Mouse (Mus musculus): ENCODE data around the gene Maco1. TPM values are rescaled to one million over a fixed set of nuclear protein-coding genes. Genes with fewer than 3 reads are reported as not detected.
"Not testable (repeated sequence)": the region's sequence is repeated elsewhere in the genome, so short reads cannot be mapped to it uniquely, and the experiment has no call there.

Maco1 gene
- polyA plus RNA-seq, 1 experiment: 14.9 TPM

GRCm38 (mm10) chr4:134858494-134858893, 5.3 kb upstream of the Maco1 start:
- no peak for DNase-seq (ENCODE audit: low read depth)

- no peak for DNase-seq (ENCODE audit: low read depth)
Observed at GRCm38 (mm10) chr4:134856501-134856900, 3.4 kb upstream of the Maco1 start.

GRCm38 (mm10) chr4:134856056-134856455, 2.9 kb upstream of the Maco1 start:
- no peak for DNase-seq (ENCODE audit: low read depth)

DNA sequence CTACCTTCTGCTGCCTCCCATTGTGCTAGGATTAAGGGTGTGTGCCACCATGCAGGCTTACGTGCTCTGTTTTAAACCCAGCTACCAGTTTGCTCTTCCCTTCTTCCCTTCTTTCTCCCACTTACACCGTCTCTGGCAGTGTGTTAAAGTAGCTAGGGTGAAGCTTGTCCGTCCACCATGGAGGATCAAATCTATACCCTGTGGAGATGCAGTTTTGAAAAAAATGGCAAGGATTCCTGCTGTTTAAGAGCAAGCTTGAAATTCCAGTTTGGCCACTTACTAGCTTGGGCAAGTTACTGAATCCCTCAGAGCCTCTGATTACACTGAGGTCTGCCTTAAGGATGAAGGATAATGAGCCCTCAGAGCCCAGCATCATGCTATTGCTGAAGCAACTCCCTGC, 2.2 kb upstream of the Maco1 start:
- peak; percentile 68 for DNase-seq (ENCODE audit: low read depth)

- no peak for DNase-seq (ENCODE audit: low read depth)
Observed at GRCm38 (mm10) chr4:134853637-134854485, 716 bp upstream of the Maco1 start.

DNA sequence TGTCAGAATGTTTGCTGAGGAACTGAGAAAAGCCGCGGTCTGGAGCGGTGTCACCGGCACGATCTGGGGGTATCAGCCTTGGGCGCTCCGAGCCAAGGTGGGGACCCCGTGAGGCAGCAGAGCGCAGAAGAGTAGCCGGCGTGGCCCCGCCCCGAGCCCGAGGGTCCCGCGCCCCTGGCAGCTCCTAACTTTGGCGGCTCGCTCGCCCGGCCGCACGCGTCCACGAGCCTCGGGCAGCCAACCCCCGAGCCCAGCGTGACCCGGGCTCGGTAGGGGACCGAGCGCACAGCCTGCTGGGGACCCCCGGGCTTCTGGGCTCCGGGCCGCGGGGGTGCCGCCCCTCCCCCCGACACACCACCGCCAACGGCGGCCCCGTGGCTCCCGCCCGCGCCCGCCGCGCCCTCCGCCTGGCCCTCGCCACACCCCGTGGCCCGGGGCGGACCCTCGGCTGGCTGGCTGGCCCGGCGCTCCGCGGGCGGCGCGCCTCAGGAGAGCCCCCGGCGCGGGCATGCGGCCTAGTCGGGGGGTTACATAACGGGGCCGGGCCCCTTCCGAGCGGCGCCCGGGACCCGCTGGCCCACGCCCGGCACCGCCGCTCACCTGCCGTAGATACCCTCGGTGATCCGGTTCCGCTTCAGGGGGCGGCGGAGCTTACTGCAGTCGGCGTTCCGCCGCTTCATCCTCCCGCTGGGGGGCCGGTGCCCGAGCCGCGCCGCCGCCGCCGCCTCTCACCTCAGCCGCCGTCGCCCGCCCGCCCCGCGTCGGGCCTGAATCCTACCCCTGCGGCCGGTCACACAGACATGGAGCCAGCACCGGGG, 498 bp downstream of the Maco1 start:
- DNase-seq (ENCODE audit: low read depth): no peak

- DNase-seq (ENCODE audit: low read depth): no peak
Observed at GRCm38 (mm10) chr4:134851876-134852275, 1.3 kb downstream of the Maco1 start.

- no peak for DNase-seq (ENCODE audit: low read depth)
Observed at GRCm38 (mm10) chr4:134851236-134851635, 1.9 kb downstream of the Maco1 start.

- no peak for DNase-seq (ENCODE audit: low read depth)
Observed at GRCm38 (mm10) chr4:134850551-134850950, 2.6 kb downstream of the Maco1 start.

DNA sequence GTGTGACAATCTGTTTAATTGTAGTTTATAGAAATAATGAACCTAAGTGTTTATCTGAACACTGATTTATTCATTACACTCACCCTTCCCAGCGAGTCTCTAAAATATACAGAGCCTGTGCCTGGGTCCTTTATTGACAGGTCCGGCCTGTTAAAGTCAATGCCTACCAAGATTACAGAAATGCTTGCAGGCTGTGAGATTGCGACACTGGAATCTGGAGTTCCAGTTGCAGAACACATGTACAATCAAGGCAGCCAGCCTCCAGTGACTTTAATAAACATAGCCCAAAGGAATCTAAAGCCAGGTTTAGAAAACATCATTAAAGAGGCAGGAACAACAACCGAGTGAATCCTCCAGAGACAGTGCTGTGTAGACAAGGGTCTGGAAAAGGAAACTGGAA, 5.6 kb downstream of the Maco1 start:
- no peak for DNase-seq (ENCODE audit: low read depth)

GRCm38 (mm10) chr4:134843566-134843965, 9.6 kb downstream of the Maco1 start:
- DNase-seq (ENCODE audit: low read depth): no peak

DNA sequence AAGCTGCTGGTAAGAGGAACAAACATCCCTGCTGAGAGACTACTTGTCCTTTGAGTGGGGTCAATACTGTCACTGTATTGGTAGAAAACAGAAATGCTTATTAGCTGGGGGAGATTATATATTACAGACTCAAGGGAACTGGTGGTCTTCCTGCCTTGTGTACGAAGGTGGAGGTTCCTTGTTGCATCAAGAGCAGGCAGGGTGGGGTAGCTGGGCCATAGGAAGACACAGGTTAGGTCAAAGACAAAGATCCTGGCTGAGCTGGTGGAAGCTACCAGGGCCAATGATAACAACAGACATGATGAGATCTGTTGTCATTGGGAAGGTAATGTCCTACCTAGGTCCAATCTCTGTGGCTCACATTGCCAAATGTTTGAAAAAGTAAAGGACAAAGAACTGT, 12.9 kb downstream of the Maco1 start:
- DNase-seq (ENCODE audit: low read depth): no peak

- not testable (repeated sequence) for DNase-seq (ENCODE audit: low read depth)
Observed at GRCm38 (mm10) chr4:134838706-134839105, 14.4 kb downstream of the Maco1 start.

GRCm38 (mm10) chr4:134838221-134838620, 14.9 kb downstream of the Maco1 start:
- DNase-seq (ENCODE audit: low read depth): no peak

GRCm38 (mm10) chr4:134835486-134835885, 17.7 kb downstream of the Maco1 start:
- no peak for DNase-seq (ENCODE audit: low read depth)

DNA sequence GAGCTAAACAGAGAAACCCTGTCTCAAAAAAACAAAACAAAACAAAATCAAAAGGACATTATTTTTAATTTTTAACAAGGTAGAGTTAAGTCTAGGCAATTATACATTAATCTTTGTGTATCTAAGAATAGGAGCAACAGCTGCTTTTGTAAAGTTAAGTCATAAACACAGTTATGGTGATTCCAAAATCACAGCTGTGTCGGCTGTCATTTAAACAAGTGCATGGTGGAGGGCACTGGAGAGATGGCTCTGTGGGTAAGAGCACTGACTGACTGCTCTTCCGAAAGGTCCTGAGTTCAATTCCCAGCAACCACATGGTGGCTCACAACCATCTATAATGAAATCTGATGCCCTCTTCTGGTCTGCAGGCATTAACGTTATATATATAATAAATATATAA, 21.2 kb downstream of the Maco1 start:
- DNase-seq (ENCODE audit: low read depth): no peak

DNA sequence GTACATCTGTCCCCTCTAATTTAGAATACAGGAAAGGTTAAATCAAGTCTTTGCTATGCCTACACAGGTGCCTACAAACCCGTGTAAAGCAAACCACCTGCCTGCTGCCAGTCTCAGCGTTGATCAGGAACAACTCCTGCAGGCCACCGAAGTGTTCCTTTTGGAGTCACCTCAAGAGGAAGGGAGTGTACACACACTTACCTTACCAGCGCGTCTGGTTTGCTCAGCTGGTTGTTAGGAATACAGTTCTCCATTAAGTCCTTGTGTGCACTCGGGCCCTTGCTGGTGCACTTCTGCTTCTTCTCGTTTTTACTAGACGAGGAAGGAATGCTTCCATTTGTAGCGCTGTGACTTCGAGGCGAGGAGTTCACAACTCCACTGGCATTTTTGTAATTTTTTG, 25.3 kb downstream of the Maco1 start:
- DNase-seq (ENCODE audit: low read depth): no peak

DNA sequence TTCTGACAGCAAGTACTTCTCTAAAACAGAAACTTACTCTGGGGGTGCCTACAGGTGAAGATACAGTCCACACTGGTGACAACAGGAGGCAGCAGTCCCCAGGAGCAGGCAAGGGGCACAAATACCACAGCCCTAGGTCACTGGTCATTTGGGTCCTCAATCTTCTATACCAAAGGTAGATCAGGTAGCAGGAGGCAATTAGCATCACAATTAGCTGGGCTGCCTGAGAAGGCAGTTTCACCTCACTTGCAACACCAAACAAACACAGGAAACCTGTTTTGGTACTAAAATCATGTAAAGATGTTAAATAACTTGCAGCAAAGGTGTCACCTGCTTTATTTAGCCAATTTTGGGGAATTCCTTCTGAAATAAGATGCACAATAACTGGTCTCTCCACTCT, 26.8 kb downstream of the Maco1 start:
- no peak for DNase-seq (ENCODE audit: low read depth)

- not testable (repeated sequence) for DNase-seq (ENCODE audit: low read depth)
Observed at GRCm38 (mm10) chr4:134825864-134826263, 27.3 kb downstream of the Maco1 start.

- no peak for DNase-seq (ENCODE audit: low read depth)
Observed at GRCm38 (mm10) chr4:134823560-134823959, 29.6 kb downstream of the Maco1 start.

GRCm38 (mm10) chr4:134821061-134821460, 32.1 kb downstream of the Maco1 start:
- no peak for DNase-seq (ENCODE audit: low read depth)

- no peak for DNase-seq (ENCODE audit: low read depth)
Observed at GRCm38 (mm10) chr4:134817706-134818105, 35.4 kb downstream of the Maco1 start.

GRCm38 (mm10) chr4:134814229-134814571, 38.9 kb downstream of the Maco1 start:
- no peak for DNase-seq (ENCODE audit: low read depth)

Measured in gonadal fat pad, adult 2 months (tissue).